Mouse (Mus musculus) right cerebral cortex, postnatal 10 days (tissue): ENCODE data around the gene 9830107B12Rik.
"Not testable (repeated sequence)": the region's sequence is repeated elsewhere in the genome, so short reads cannot be mapped to it uniquely, and the experiment has no call there.

Experiments
- DNase-seq, 2 experiments: peaks; one replicate each; pipeline ENCODE4 v3.0.0; 2021; ENCODE audit warnings: low spot score in 2 of 2

9830107B12Rik gene

DNA sequence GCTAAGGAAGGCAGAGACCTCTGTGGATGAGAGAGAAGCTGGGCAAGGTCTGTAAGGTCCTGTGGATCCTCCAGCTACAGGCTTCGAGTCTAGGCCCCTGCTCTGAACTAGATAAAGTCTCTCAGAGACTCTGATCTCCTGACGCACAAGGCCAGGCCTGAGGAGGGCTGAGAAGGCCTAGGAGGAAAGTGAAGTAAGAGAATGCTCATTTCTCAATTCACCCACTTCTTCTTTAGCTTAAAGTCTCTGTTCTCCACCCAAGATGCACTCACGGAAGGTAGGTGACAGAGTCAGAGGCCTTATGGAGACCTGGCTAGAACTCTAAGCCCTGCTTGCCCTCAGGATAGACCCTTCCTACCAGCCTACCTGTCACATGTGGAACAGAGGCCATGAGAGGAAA, at the start of gene 9830107B12Rik:
9830107B12Rik (minus strand) TSS at position 149 of the 400 bp plus-strand sequence.
- no peak for DNase-seq

DNA sequence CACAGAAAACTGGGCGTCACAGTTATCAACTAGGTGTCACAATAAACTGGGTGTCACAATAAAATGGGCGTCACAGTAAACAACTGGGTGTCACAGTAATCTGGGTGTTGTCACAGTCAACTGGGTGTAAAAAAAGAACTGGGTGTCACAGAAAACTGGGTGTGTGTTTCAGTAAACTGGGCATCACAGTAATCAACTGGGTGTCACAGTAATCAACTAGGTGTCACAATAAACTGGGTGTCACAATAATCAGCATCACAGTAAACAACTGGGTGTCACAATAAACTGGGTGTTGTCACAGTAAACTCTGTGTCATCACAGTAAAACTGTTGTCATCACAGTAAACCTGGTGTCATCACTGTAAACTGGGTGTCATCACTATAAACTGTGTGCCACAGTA, 46.3 kb upstream of the 9830107B12Rik start:
- DNase-seq, result no peak

DNA sequence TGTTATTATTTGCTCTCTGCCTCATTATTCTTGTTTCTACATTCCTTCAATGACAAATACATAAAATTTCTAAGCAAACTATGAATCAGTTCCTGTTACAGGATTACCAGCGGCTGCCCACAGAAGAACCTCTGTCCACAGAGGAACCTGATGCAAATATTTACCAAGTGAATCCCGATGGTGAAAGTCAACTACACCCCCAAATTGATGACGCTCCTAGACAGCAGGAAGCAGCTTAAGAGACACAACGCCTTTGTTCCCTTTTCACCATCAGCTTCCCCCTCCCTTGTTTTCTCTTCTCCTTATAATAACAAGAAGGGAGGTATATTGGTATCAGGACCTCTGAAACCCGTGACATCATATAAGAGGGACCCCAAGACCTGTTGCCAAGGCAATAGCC, 39.2 kb upstream of the 9830107B12Rik start:
- DNase-seq, result no peak

DNA sequence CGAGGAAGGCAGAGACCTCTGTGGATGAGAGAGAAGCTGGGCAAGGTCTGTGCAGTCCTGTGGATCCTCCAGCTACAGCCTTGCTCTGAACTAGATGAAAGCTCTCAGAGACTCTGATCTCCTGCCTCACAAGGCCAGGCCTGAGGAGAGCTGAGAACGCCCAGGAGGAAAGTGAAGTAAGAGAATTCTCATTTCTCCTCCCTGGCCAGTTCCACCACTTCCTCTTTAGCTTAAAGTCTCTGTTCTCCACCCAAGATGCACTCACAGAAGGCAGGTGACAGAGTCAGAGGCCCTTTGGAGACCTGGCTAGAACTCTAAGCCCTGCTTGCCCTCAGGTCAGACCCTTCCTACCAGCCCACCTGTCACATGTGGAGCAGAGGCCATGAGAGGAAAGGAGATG, 21.0 kb upstream of the 9830107B12Rik start, which contains the start of gene A530064D06Rik:
A530064D06Rik (minus strand) TSS at position 173 of the 400 bp plus-strand sequence.
- DNase-seq, result not testable (repeated sequence)

DNA sequence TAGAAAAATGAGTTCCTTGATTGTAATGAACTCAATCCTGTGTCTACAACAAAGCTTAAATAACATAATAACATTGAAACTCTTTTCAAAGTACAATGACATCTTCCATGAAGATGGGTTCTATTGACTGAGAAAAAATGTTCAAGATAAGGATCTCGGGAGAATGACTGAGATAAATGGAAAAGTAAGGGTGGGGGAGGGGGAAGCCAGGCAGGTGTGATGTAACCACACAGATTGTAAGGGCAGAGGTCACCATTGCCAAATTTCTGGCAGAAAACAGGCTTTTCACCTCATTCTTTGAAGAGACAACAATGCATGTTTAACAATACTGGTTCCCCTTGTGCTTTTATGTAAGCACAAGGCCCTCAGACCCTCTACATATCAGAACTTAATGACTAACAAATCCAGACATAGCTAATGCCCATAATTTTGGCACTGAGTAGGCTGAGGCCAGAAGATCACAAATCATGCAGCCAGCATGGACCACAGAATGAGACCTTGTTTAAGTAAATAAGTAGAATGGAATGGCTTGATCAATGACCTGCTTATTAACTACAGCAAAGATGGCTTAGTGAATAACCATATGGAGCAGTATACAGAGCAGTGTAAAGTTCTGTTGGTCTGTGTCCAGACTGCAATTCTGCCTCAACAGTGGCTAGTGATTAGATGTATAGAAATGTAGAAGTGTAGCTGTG, 11.5 kb upstream of the 9830107B12Rik start:
- no peak for DNase-seq

DNA sequence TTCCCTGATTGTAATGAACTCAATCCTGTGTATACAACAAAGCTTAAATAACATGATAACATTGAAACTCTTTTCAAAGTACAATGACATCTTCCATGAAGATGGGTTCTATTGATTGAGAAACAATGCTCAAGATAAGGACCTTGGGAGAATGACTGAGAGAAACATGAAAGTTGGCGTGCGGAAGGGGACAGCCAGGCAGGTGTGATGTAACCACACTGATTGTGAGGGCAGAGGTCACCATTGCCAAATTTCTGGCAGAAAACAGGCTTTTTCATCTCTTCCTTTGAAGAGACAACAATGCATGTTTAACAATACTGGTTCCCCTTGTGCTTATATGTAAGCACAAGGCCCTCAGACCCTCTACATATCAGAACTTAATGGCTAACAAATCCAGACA, 13.3 kb downstream of the 9830107B12Rik start:
- no peak for DNase-seq

DNA sequence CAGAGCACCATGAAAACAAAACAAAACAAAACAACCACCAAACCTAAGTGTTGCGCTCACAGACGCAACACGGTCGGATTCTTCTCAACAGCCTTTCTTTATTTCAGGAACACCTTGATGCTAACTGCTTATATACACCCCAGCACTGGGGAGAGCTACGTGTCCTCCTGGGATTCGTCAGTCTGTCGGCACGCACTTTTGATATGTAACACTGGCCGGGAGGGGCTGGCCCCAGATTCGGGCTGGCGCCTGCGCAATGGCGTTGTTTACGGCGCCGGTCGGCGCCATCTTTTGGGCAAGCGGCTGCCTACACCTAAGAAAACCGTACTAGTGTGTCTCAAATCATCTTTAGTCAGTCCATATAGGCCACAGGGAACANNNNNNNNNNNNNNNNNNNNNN, 25.6 kb downstream of the 9830107B12Rik start:
- DNase-seq, result no peak

DNA sequence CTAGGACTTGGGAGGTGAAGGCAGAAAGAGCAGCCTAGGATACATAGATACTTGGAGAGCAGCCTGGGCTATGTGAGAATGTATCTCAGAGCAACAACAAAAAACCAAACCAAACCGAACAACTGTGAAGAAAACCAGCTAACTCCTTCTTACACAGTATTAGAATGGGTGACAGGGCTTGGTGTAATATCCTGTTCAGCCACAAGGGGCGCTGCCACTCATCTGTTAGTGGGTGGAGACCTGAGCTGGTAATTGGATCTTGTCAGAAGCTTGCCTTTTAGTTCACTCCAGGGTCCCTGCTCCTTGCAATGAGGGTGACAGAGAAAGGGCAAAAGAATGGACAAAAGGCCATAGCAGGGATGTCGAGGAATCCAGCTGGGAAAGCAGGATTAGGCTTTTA, 26.4 kb downstream of the 9830107B12Rik start:
- peak; percentile 56 to 78 for DNase-seq

DNA sequence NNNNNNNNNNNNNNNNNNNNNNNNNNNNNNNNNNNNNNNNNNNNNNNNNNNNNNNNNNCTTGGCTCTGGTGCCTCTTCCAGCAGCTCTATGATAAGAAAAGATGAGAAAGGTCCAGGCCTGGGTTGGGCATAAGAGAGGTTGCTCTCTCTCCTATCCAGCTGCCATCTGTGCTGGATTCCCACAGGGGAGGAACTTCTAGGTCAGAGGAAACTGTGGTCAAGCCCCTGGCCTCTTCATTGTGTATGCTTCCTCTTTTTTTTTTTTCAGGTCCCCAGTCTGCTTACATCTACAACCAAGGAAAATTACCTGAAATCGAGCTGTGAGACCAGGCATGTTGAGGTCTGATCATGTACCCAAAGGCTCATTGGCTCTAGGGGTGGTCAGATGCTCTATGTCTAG, 27.5 kb downstream of the 9830107B12Rik start:
- DNase-seq, result no peak

DNA sequence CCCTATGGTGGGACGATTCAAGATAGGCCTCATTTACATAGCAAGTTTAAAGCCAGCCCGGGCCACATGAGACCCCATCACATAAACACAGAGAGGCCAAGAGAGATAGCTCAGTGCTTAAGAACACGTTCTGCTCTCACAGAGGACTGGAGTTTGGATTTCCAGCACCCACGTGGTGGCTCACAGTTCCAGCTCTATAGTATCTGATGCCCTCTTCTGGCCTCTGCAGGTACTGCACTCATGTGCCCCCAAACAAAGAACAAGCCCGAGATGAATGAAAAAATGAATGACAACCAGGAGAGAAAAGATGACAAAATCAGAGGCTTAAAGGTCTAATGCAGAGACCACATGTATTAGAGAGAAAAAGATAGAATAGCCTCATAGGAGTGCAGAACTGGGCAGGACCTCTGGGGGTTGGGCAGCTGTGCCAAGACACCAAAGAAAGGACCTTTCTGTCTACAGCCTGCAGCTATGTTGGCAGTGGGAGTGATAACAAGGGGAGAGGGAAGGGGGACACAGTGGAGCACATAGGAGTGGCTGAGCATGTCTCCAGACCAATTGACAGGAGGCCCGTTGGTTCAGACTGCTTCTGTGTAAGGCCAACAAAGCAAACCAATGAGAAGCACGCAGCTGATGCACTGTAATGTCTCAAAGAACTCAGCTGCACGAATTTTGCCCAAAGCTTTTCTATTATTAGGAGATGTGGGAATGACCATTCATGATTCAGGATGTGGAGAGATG, 35.4 kb downstream of the 9830107B12Rik start:
- peak in 1 of 2 experiments; percentile 36 for DNase-seq

DNA sequence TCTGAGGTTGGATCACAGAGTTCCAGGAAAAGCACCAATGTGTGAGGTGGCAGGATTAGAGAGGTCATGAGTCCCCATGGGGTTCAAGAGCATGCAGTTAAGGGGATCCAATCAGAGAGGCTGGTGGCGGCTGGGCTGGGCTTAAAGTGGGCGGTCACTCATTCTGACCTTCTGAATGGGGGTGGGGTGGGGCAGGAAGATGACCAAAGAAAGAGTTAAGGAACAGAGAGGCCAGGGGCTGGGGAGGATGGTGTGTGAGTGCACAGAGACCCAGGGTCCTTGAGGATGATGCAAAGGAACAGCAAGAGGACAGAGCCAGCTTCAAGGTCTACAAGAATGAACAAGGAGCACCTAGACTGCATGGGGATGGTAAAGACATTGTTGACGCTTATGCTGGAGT, 37.5 kb downstream of the 9830107B12Rik start:
- no peak for DNase-seq

DNA sequence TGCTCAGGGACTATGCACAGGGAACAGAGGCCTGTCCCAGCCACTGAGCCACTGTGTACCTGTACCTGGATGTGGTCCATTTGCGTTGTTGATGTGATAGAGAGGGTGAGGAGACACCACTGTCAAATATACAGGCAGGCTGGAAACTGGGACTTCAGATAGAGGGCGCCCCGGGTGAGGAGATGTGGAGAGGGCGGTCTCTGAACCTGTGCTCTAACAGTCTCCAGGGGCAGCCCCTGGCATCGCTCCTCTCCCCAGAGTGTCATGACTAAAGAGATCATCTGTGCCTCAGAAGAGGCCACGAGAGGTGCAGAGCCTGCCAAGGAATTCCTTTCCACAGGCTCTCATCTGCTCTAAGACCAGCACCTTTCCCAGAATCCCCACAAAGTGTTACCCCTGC, 38.2 kb downstream of the 9830107B12Rik start:
- DNase-seq, result no peak

DNA sequence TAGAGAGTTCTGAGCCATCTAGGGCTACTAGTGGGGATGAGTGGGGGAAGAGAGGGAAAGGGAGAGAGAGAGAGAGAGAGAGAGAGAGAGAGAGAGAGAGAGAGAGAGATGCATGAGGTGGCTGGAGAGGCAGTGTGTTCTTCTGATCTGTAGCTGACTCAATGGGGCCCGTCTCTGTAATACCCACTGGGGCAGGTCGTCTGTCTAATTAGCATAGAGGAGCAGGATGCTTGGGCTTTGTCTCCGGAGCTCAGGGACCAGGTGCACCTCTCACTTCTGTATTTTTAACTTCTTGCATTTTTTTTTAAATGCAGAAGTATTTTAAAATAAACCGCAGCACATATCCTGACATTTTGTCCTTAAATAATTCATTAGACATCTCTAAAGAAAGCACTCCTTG, 38.7 kb downstream of the 9830107B12Rik start:
- DNase-seq, result no peak

DNA sequence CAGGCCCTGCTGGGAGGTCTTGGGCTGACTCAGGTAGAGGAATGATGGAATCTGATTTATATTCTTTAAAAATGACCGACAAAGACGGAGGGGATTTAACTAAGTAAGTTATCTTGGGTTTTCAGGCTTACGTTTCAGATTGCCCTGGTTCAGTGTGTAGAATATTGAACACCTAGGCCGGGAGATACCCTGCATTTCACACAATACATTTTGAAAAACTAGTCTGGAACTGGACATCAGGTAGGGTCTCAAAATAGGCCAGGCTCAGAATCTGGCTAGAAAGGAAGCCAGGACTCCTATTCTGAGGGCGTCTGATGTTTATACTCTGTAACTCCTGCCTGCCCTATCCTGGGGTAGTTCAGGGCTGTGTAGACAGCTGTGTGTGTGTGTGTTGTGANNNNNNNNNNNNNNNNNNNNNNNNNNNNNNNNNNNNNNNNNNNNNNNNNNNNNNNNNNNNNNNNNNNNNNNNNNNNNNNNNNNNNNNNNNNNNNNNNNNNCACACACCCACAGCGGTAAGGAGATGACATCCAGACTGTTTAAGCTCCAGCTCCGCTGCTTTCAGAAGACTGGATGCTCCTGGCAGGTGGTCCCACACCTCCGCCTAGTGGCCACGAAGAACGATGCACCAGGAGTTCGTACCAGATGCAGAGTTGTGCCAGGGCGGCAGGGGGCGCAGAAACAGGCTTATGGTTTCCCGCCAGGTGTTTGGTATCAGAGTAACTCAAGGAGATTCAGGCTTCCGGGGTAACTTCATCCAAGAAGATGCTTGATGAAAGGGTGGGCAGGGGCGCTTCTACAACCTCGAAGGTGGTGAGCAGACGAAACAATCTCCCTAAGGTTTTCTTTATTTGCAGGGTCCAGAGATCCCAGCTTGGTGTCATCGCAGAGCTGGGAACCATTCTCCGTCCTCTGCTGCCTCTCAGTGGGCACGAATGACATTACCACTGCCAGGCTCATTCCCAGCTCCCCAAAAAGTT, 45.3 kb downstream of the 9830107B12Rik start:
- DNase-seq, result peak; percentile 92

DNA sequence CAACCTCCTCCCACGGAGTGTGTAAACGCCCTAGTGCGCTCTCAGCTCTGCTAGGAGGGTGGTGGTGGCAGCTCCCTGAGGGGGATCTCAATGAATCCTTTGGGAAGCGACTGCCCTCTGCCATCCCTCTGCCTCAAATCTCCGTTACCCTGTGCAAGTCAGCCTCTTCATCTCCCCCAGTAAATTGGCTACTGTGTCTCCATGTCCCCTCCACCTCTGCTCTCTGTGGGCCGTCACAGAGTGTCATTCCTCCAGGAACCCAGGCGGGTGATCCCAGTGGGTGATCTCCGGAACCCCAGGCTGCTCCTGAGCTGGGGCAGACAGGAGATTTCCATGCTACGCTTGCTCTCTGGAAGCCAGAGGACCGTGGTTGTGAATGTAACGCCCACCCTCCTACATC, 46.8 kb downstream of the 9830107B12Rik start:
- no peak for DNase-seq

DNA sequence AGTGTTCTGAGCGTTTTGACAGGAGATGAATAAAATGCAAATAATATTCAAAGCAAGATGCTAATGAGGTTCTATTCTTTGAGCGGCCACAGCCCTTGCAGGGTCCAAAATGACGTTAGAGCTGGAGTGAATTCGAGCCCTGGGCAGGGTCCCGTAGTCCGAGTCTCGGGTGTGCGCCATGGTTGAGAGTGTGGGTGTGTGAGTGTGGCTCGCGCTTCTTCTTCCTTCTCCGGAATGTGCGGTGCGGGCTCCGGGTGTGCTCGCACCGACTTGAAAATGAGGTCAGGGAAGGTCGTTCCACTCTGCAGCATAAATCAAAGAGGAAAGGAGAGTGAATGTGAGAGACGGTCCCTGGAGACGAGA, 47.6 kb downstream of the 9830107B12Rik start:
- peak in 1 of 2 experiments; percentile 41 for DNase-seq

DNA sequence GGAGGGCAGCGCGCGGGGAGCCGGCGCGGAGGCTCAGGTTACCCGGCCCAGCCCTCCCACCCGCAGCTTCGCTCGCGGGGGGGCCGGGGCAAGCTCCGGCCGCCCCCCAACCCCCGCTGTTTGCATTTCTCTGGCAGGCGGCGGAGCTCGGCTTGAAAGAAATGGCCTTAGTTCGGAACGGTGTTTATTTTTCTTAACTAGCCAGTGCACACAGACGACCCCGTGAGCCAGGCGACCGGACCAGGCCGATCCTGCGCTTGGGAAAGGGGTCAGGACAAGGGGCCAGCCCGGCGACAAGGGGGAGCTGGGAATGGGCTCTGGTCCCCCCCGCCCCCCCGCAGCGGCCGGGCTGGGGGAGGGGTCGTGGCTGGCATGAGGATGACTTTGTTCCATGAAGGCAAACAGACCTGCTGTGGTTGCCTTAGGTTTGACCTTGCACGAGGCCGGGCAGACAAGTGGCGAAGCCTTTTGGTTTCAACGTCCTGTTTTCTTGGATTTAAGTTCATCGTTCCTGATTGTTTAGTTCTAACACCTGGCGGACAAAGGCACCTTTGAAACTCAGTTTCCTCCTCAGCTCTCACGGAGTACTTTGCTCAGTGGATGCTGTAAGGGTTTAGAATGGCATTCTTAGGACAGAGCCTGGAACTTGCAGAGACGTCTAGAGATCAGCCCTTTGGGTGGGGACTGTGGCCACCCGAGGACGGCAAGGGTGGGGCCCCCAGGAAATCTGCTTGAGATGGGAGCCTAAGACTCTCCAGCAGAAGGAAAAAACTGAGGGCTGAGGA, 48.1 kb downstream of the 9830107B12Rik start:
- DNase-seq, result no peak

DNA sequence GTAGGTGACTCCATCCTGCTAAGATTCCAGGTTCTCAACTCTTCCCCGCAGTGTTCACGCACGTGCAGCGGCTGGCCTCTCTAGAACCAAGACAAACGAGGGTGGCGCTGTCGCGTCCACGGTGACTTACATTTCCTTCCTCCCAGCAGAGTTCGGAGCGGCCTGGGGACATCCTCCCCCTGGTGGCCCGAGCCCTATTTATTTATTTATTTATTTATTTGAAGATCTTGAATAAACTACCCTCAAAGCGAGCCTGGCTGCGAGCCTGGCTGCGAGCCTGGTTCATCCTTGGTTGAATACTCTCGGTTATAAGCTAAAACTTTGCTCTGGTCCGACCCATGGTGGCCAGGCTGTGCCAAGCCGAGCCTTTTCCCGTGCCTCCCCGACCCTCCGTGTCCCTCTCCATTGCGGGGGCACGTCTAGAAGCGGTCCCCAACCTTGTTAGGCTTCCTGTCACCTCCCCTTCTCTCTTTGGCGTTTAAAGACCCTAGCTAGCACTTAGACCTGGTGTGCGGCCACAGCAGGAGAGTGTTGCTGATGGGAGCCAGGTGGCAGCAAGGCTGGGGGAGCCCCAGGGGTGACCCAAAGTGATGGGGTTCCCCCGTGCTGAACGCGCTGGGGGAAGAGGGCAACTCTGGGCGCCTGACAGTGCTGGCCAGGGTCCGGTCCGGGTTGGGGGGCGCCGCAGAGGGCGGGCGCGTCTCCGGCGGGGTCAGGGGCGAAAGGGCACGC, 48.9 kb downstream of the 9830107B12Rik start:
- peak; percentile 44 to 53 for DNase-seq

DNA sequence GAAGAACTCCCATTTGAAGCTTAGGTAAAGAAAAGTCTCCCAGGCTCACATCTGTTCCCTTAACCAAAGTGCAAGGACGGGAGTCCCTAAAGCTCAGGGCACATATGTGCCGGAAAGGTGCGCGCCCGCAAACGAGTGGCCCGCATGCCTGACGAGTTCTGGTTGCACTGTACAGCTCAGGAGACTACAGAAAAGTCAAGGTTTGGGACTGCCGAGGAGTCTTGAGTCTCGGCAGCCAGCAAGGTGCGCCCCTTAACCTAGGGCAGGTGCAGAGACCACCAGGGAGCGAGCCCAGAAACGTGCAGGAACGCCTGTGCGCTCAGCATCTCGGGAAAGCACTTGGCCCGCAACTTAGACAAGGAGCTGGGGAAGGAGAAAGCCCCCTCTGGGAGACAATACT, 49.7 kb downstream of the 9830107B12Rik start:
- DNase-seq, result no peak

DNA sequence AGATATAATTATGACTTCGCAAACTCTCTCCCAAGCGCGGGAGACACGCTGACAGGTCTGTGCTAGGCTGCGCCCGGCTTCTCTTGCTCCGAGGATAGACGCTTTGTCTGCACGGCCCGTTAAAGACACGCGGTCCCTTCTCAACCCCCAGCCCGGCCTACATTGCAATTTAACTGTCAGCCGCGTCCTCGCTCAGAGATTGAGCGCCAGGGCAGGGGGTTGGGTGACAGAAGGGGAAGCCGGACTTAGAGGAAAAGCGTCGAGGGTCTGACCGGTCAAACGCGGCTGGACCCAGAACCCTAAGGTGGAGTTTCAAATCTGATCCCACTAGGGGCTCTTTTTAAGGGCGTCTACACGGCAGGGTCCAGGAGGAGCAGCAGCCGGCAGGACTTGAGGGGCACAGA, 50.3 kb downstream of the 9830107B12Rik start:
- no peak for DNase-seq
